Mouse (Mus musculus) testis, adult 2 months (tissue): Measurements from ENCODE around the gene B830017H08Rik.

Experiments
- CTCF ChIP-seq: fragments of 200-500 bp; IDR thresholded peaks from 2 replicates; pipeline ENCODE4 v1.5.1; 2012; ENCODE audit warnings: low read depth, mild to moderate bottlenecking, inconsistent platforms, low read length, moderate library complexity; ENCODE audit not compliant: control insufficient read depth, insufficient read depth, insufficient replicate concordance
- POLR2A ChIP-seq: fragments of 200-500 bp; IDR thresholded peaks from 2 replicates; pipeline ENCODE4 v1.6.1; 2012; ENCODE audit warnings: low read depth, mild to moderate bottlenecking, inconsistent platforms, low read length, moderate library complexity; ENCODE audit not compliant: control insufficient read depth

- TF ChIP-seq POLR2A (no peak), CTCF (peak; percentile 87)
Observed at GRCm38 (mm10) chr16:17815411-17816402, 17.2 kb upstream of the B830017H08Rik start.
